Mouse (Mus musculus): ENCODE results near the gene Chad.

DNA sequence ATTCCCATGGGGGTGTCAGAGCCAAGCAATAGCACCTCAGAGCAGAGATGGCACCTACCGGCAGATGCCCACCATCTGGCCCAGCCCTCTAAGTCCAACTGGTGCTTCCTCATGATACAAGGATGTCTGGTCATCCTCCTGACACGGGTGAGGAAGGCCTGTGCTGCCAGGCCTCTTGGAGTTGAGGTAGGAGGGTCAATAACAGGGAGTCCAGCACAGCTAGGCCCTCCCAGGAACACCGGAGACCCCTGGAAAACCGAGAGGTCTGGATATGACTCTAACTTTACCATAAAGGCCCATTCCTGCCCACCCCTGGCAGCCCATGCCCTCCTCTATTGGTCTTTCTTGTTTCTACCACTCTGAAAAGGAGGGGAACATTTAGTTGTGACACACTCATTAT is 22.4 kb upstream of the Chad start:
- TF ChIP-seq POLR2A (IDR thresholded peaks at IDR 0.05; ENCODE audit: control insufficient read depth in 1 of 2, insufficient read depth in 1 of 2, low read depth in 1 of 2, low read length in 2 of 2, poor library complexity in 1 of 2): no peak
- no peak for TF ChIP-seq MYC (IDR thresholded peaks at IDR 0.05; ENCODE audit: low read depth, low read length)
- no peak for TF ChIP-seq TAL1 (IDR thresholded peaks at IDR 0.05; ENCODE audit: low read length)
- no peak for TF ChIP-seq NRF1 (IDR thresholded peaks at IDR 0.05; ENCODE audit: insufficient read depth, low read depth, low read length, poor library complexity, severe bottlenecking)
- no peak for TF ChIP-seq EP300 (IDR thresholded peaks at IDR 0.05; ENCODE audit: low read depth in 1 of 2, low read length in 2 of 2)
- TF ChIP-seq UBTF (IDR thresholded peaks at IDR 0.05; ENCODE audit: borderline replicate concordance, insufficient read depth, low read depth, low read length): no peak
- no peak for TF ChIP-seq CTCF (IDR thresholded peaks at IDR 0.05 in 2 of 3, conservative IDR thresholded peaks at IDR 0.05 in 1 of 3; ENCODE audit: control insufficient read depth in 1 of 3, insufficient read depth in 1 of 3, low read depth in 2 of 3, low read length in 3 of 3, poor library complexity in 1 of 3, severe bottlenecking in 1 of 3)

All from MEL (cell line).